In genomic region chr13:100553042-100553437, GRCm38 (mm10) we compare ENCODE assay signal across 8 mouse cellular contexts. TPM values are rescaled to one million over a fixed set of nuclear protein-coding genes. Genes with fewer than 3 reads are reported as not detected.
DNase-seq lines count a peak whose midpoint lies in the region; ATAC-seq and TF ChIP-seq lines count a peak whose summit lies in the region.

No protein-coding gene starts in this region.

- H3K9ac ChIP-seq in kidney, embryonic 14.5 days (ENCODE audit: low read depth, low read length), result peak overlapping the region; percentile 78; the same call in 1 of the 2 replicates
- H3K9ac ChIP-seq in midbrain, embryonic 12.5 days (replicated peaks), result no peak overlapping the region

- peak overlapping the region; percentile 84 for H3K4me2 ChIP-seq in kidney, embryonic 14.5 days (replicated peaks; ENCODE audit: low read depth, low read length)
- peak overlapping the region; percentile 99 for H3K4me2 ChIP-seq in midbrain, embryonic 12.5 days (replicated peaks)

- H3K9me3 ChIP-seq in kidney, embryonic 14.5 days (ENCODE audit: control insufficient read depth, low read length), result no peaks in the 10 kb centered on the region
- no peaks in the 10 kb centered on the region for H3K9me3 ChIP-seq in hindbrain, embryonic 10.5 days
- no peaks in the 10 kb centered on the region for H3K9me3 ChIP-seq in midbrain, embryonic 12.5 days

- H3K4me3 ChIP-seq in kidney, embryonic 14.5 days (ENCODE audit: low read length), result peak overlapping the region; percentile 67
- H3K4me3 ChIP-seq in hindbrain, embryonic 10.5 days, result peak overlapping the region; percentile 74
- H3K4me3 ChIP-seq in midbrain, embryonic 12.5 days, result peak overlapping the region; percentile 60

- no peak for TF ChIP-seq POLR2A in brain, embryonic 14.5 days (IDR thresholded peaks at IDR 0.05; ENCODE audit: borderline replicate concordance, extremely low read depth, insufficient read depth, insufficient read length, poor library complexity, severe bottlenecking)

- 5% methylated on average over 12 of the region's 12 CpGs for WGBS in kidney, embryonic 14.5 days
- WGBS in hindbrain, embryonic 10.5 days, result 7% methylated on average over 12 of the region's 12 CpGs
- WGBS in midbrain, embryonic 12.5 days, result 4% methylated on average over 12 of the region's 12 CpGs

- 0 out of 2 replicates have a peak, but pooled peaks cover 3% of the 10 kb centered on the region for H3K4me1 ChIP-seq in kidney, embryonic 14.5 days (ENCODE audit: control insufficient read depth, insufficient read depth, low read length)
- H3K4me1 ChIP-seq in hindbrain, embryonic 10.5 days (replicated peaks), result peaks cover 21% of the 10 kb centered on the region
- peaks cover 20% of the 10 kb centered on the region for H3K4me1 ChIP-seq in midbrain, embryonic 12.5 days

- 0 out of 2 replicates have a peak overlapping the region, but pooled peaks have one; percentile 73 for H3K27ac ChIP-seq in kidney, embryonic 14.5 days (ENCODE audit: low read depth, low read length)
- H3K27ac ChIP-seq in hindbrain, embryonic 10.5 days, result 0 out of 2 replicates have a peak overlapping the region, but pooled peaks have one; percentile 68
- no peak overlapping the region for H3K27ac ChIP-seq in midbrain, embryonic 12.5 days (replicated peaks)

- H3K27me3 ChIP-seq in kidney, embryonic 14.5 days (ENCODE audit: control insufficient read depth, insufficient read depth, low read length), result peaks cover 26% of the 10 kb centered on the region
- peaks cover 62% of the 10 kb centered on the region for H3K27me3 ChIP-seq in hindbrain, embryonic 10.5 days (ENCODE audit: insufficient read depth, poor library complexity, severe bottlenecking)
- H3K27me3 ChIP-seq in midbrain, embryonic 12.5 days, result peaks cover 58% of the 10 kb centered on the region

- H3K36me3 ChIP-seq in kidney, embryonic 14.5 days (ENCODE audit: control insufficient read depth, insufficient read depth, low read length), result no peaks in the 10 kb centered on the region
- H3K36me3 ChIP-seq in hindbrain, embryonic 10.5 days, result no peaks in the 10 kb centered on the region
- H3K36me3 ChIP-seq in midbrain, embryonic 12.5 days, result no peaks in the 10 kb centered on the region

- TF ChIP-seq CTCF in brain, embryonic 14.5 days (IDR thresholded peaks at IDR 0.05; ENCODE audit: borderline replicate concordance, extremely low read depth, insufficient read depth, insufficient read length), result no peak

- ATAC-seq in kidney, embryonic 14.5 days (ENCODE audit: low FRiP score, low TSS enrichment), result no peak
- ATAC-seq in midbrain, embryonic 12.5 days (ENCODE audit: low FRiP score, low read depth), result no peak

- DNase-seq in kidney, adult 8-10 months, result no peak
- DNase-seq in brain, embryonic 14.5 days (ENCODE audit: low read depth), result peak; percentile 8
- DNase-seq in hindbrain, embryonic 10.5 days (ENCODE audit: low spot score), result no peak
- DNase-seq in thymus, postnatal 25 days, result no peak
- no peak for DNase-seq in urinary bladder, adult 18-20 months (ENCODE audit: low spot score in 2 of 2)
- DNase-seq in natural killer cell, adult 2 months (ENCODE audit: low spot score in 2 of 2), result no peak

RNA-seq across cellular contexts. Expression of gene Ocln, which starts 0.5 kb away (rescaled TPM):
- 15.8 and 32.7 TPM in 2 replicates for polyA plus RNA-seq in kidney, embryonic 14.5 days (2014; fragmentation: Nextera tagmentation; extraction: Ambion mirVana)
- 2.3 and 4.1 TPM in 2 replicates for polyA plus RNA-seq in brain, embryonic 14.5 days (2012; rRNA removed)
- polyA plus RNA-seq in hindbrain, embryonic 10.5 days (2016; fragmentation: Nextera tagmentation; extraction: Ambion mirVana), result 4.4 TPM in 2 replicates
- polyA plus RNA-seq in midbrain, embryonic 12.5 days (2016; fragmentation: Nextera tagmentation; extraction: Ambion mirVana), result 2.9 and 3.3 TPM in 2 replicates
